Mouse (Mus musculus) fibroblast of lung, adult 2 months (primary cell): ENCODE measurements around the gene Tnfaip8l3.

Experiments
- DNase-seq: peaks from one replicate; pipeline ENCODE4 v3.0.0-alpha.2; 2011; ENCODE audit warnings: low read depth

Tnfaip8l3 gene

DNA sequence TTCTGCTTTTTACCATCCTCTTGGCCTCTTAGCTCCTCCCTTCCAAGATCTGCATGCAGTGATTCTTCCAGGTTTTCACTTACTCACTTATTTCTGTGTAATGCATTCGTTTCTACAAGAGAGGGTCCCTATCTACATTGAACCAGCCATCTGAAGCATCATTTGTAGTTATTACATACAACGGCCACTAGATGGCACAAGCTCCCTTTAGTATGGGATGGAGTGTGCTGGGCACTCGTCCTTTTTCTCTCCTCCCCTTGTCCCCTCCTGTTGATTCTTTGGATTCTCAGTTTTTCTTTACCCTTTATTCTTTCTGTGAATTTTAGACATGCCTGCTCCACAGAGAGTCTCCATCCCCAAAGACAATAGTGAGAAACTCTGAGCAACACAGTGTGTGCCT, 77.3 kb downstream of the Tnfaip8l3 start:
- DNase-seq, result peak; percentile 10

GRCm38 (mm10) chr9:53986972-53987371, 81.2 kb downstream of the Tnfaip8l3 start:
- DNase-seq, result no peak

DNA sequence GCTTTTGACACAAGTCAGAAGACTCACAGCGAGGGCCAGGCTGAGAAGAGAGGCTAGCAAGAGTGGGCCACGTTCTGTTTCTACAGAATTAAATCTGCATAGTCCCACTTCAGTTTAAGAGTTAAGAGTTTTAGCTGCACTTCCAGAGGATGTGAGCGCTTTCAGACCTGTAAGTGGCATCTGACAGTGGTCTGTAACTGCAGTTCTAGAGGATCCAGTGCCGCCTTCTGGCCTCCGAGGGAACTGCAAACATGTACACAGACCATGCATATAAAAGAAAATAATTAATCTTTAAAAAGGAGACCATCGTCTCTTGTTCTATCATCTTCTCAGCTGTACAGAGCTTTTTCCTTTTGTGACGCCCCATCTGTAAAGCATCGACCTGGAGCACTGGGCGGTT, 83.3 kb downstream of the Tnfaip8l3 start:
- no peak for DNase-seq

DNA sequence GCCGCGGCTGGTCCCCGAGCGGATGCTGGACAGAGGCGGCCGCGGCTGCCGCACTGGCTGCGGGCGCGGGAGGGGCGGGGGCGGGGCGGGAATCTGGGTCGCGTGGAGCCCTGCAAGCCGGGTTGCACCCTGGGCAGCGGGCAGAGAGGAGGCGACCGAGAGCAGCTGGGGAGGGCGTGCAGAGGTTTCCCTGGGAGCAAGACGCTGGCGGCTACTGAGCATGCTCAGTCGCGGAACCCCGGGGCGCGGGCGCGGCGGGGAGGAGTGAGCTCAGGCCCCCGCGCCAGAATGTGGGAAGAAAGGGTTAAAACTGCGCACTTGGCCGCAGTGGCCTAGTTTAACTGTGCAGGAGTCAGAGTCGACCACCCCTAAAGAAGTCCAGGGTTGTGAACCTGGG, 93.1 kb downstream of the Tnfaip8l3 start, which contains the start of gene Elmod1:
Gene Elmod1 (minus strand): TSS at position 180 of the 397 bp plus-strand sequence.
- no peak for DNase-seq

DNA sequence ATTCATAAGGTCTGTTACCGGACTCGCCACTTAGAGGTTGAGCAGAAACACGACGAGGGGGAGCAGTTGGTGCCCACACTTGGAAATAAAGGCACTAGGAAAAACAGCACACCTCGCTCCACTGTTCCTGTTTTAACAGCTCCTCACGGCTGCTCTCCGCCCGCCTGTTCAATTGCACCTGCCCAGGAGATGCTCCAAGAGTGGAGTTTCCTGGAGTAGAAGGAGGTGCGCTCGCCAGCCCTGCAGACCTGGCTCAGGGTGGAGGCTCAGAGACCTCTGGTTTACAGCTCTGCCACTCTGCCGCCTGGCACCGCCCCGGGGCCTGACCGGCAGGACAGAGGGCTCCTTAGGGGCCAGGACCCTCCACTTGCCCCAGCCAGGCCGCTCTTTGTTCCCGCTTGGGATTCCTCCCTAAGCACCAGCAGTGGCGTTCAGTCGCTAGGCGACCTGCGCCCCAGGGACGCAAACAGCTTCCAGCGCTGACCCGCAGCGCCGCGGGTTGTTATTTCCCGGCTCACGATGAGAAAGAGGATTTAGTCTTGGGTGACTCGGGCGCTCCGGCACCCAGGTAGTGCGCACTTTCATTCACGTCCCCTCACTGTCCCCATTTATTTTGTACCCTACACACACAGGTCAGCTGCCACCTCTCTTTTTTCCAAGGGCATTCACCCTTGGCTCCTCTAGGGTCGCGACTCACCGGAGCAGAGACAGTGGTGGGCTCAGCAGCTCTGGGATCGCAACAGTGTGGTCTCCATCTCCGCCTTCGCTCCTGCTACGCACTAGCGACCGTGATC, 93.7 kb downstream of the Tnfaip8l3 start:
- DNase-seq, result no peak

- no peak for DNase-seq
These were observed 94.3 kb downstream of the Tnfaip8l3 start for GRCm38 (mm10) chr9:53973929-53974327.
